Mouse (Mus musculus) liver, adult 2 months (tissue): Measurements from ENCODE around the gene Mtch1. TPM values are rescaled to one million over a fixed set of nuclear protein-coding genes. Genes with fewer than 3 reads are reported as not detected.

Experiments used
- DNase-seq: peaks from one replicate; pipeline ENCODE4 v3.0.0-alpha.2; 2011; ENCODE audit warnings: low read depth, low spot score; ENCODE audit errors: extremely low read depth
- H3K27ac ChIP-seq: fragments of 200-500 bp; replicated peaks from 2 replicates; pipeline ENCODE4 v1.5.1; 2012; ENCODE audit warnings: low read depth, mild to moderate bottlenecking, control low read depth, inconsistent platforms, low read length; ENCODE audit not compliant: insufficient read depth
- H3K27me3 ChIP-seq: fragments of 200-500 bp; 2 replicates; pipeline ENCODE4 v1.6.1; 2012; ENCODE audit warnings: mild to moderate bottlenecking, moderate library complexity, low read length, inconsistent platforms; ENCODE audit not compliant: control insufficient read depth, insufficient read depth
- H3K36me3 ChIP-seq: fragments of 200-500 bp; 2 replicates; pipeline ENCODE4 v1.6.1; 2012; ENCODE audit warnings: low read length, inconsistent platforms; ENCODE audit not compliant: control insufficient read depth, insufficient read depth
- H3K4me1 ChIP-seq: fragments of 200-500 bp; 2 replicates; pipeline ENCODE4 v1.6.1; 2011; ENCODE audit warnings: low read length; ENCODE audit not compliant: control insufficient read depth, insufficient read depth
- H3K4me3 ChIP-seq: fragments of 200-500 bp; 2 replicates; pipeline ENCODE4 v1.5.1; 2011; ENCODE audit warnings: low read depth, mild to moderate bottlenecking, control low read depth, low read length, moderate library complexity; ENCODE audit not compliant: insufficient read depth
- H3K79me2 ChIP-seq: fragments of 200-500 bp; 2 replicates; pipeline ENCODE4 v1.6.1; 2012; ENCODE audit warnings: inconsistent platforms, mild to moderate bottlenecking, low read length, moderate library complexity; ENCODE audit not compliant: control insufficient read depth, insufficient read depth
- H3K9ac ChIP-seq: fragments of 200-500 bp; 2 replicates; pipeline ENCODE4 v1.6.1; 2012; ENCODE audit warnings: low read depth, mild to moderate bottlenecking, control low read depth, inconsistent platforms, low read length
- CTCF ChIP-seq: fragments of 200-500 bp; IDR thresholded peaks from 2 replicates; pipeline ENCODE4 v1.5.1; 2011; ENCODE audit warnings: low read depth, low read length, control low read depth
- POLR2A ChIP-seq: fragments of 200-500 bp; IDR thresholded peaks from 2 replicates; pipeline ENCODE4 v1.6.1; 2011; ENCODE audit warnings: low read length, control low read depth; ENCODE audit not compliant: insufficient read depth; ENCODE audit errors: extremely low read depth
- WGBS: fragments of 180-500 bp; shearing (Covaris S2); methylation state at CpG from one replicate; pipeline ENCODE4 v1.1.7; 2018; 5-methylcytosine and 5-hydroxymethylcytosine counted together
- polyA plus RNA-seq: library from polyadenylated mRNA; depleted of rRNA; stranded (reverse); fragments of >200 nt; gene quantifications from 2 replicates; pipeline ENCODE4 v1.2.3, GENCODE M21; 2012
- total RNA-seq: library from RNA; depleted of rRNA; stranded (reverse); fragments of >200 nt; gene quantifications from 2 replicates; pipeline ENCODE4 v1.2.3, GENCODE M21; 2014

The Mtch1 gene
- total and polyA plus RNA-seq, 2 experiments = 82.7 to 136 TPM

- no peak overlapping the region for H3K4me3 ChIP-seq
- no peak overlapping the region for H3K9ac ChIP-seq
- no peaks in the 10 kb centered on the region for H3K4me1 ChIP-seq
- 86% methylated on average over 13 of the region's 13 CpGs for WGBS
- H3K27me3 ChIP-seq = no peaks in the 10 kb centered on the region
- no peak for TF ChIP-seq POLR2A
- no peak for DNase-seq
- no peak overlapping the region for H3K27ac ChIP-seq
- no peaks in the 10 kb centered on the region for H3K79me2 ChIP-seq
- H3K36me3 ChIP-seq = no peaks in the 10 kb centered on the region
These were observed 21.9 kb downstream of the Mtch1 start for GRCm38 (mm10) chr17:29325831-29326230.

GRCm38 (mm10) chr17:29323625-29324024 lies 24.1 kb downstream of the Mtch1 start:
- Histone ChIP-seq H3K79me2 (no peaks in the 10 kb centered on the region), H3K27me3 (no peaks in the 10 kb centered on the region), H3K4me3 (no peak overlapping the region), H3K36me3 (no peaks in the 10 kb centered on the region), H3K9ac (no peak overlapping the region), H3K4me1 (no peaks in the 10 kb centered on the region), H3K27ac (no peak overlapping the region)
- no peak for TF ChIP-seq POLR2A
- WGBS = 85% methylated on average over 3 of the region's 3 CpGs
- DNase-seq = no peak

GRCm38 (mm10) chr17:29322603-29322962 lies 25.2 kb downstream of the Mtch1 start:
- WGBS = 33% methylated on average over 18 of the region's 18 CpGs
- TF ChIP-seq POLR2A = no peak
- peak; percentile 33 for DNase-seq
- Histone ChIP-seq H3K4me3 (no peak overlapping the region), H3K4me1 (no peaks in the 10 kb centered on the region), H3K27me3 (no peaks in the 10 kb centered on the region), H3K36me3 (no peaks in the 10 kb centered on the region), H3K27ac (no peak overlapping the region), H3K79me2 (no peaks in the 10 kb centered on the region), H3K9ac (no peak overlapping the region)

- Histone ChIP-seq H3K27me3 (no peaks in the 10 kb centered on the region), H3K36me3 (no peaks in the 10 kb centered on the region), H3K4me3 (no peak overlapping the region), H3K4me1 (no peaks in the 10 kb centered on the region), H3K79me2 (no peaks in the 10 kb centered on the region), H3K9ac (no peak overlapping the region), H3K27ac (no peak overlapping the region)
- no peak for DNase-seq
- TF ChIP-seq CTCF (no peak), POLR2A (no peak)
- WGBS = 50% methylated on average over 41 of the region's 41 CpGs
These were observed 25.8 kb downstream of the Mtch1 start for GRCm38 (mm10) chr17:29321765-29322602.

- no peaks in the 10 kb centered on the region for H3K36me3 ChIP-seq
- H3K9ac ChIP-seq = no peak overlapping the region
- no peak for TF ChIP-seq POLR2A
- TF ChIP-seq CTCF = no peak
- H3K79me2 ChIP-seq = no peaks in the 10 kb centered on the region
- DNase-seq = no peak
- no peaks in the 10 kb centered on the region for H3K27me3 ChIP-seq
- no peak overlapping the region for H3K4me3 ChIP-seq
- WGBS = 74% methylated on average over 8 of the region's 8 CpGs
- no peaks in the 10 kb centered on the region; the same call in 1 of the 2 replicates for H3K4me1 ChIP-seq
- no peak overlapping the region for H3K27ac ChIP-seq
These were observed 27.7 kb downstream of the Mtch1 start for GRCm38 (mm10) chr17:29319881-29320639.

GRCm38 (mm10) chr17:29319476-29319875 lies 28.3 kb downstream of the Mtch1 start:
- Histone ChIP-seq H3K4me3 (no peak overlapping the region), H3K4me1 (no peaks in the 10 kb centered on the region; the same call in 1 of the 2 replicates), H3K27me3 (no peaks in the 10 kb centered on the region), H3K36me3 (no peaks in the 10 kb centered on the region), H3K27ac (no peak overlapping the region), H3K9ac (no peak overlapping the region), H3K79me2 (no peaks in the 10 kb centered on the region)
- TF ChIP-seq CTCF = no peak
- no peak for TF ChIP-seq POLR2A
- 84% methylated on average over 7 of the region's 7 CpGs for WGBS
- DNase-seq = no peak
